Comparison of ENCODE assay signal across 8 mouse cellular contexts in genomic region chr12:3535446-3535845, GRCm38 (mm10). TPM values are rescaled to one million over a fixed set of nuclear protein-coding genes. Genes with fewer than 3 reads are reported as not detected.
DNase-seq lines count a peak whose midpoint lies in the region; TF ChIP-seq lines count a peak whose summit lies in the region.
"Not testable (repeated sequence)": the region's sequence is repeated elsewhere in the genome, so short reads cannot be mapped to it uniquely, and the experiment has no call there.
"Had no signal": no experiment of that assay in that cellular context is flagged by ENCODE, and none has a peak within 500 bp of the region (broad histone marks: within the 10 kb centered on the region; RNA-seq: fewer than 3 reads in every experiment).

No protein-coding gene starts in this region.

- not testable (repeated sequence) for H3K4me3 ChIP-seq in ES-Bruce4 (ENCODE audit: low read depth, low read length); ES-E14 (ENCODE audit: insufficient read depth in 1 of 2, low read depth in 1 of 2, low read length in 2 of 2, poor library complexity in 1 of 2, severe bottlenecking in 1 of 2); heart, embryonic 10.5 days

- in situ Hi-C loops in ES-E14 (cut with MboI; ENCODE audit: low sequenced_read_pairs in 2 of 2, unreplicated experiment in 2 of 2): not testable (repeated sequence)

- not testable (repeated sequence) for H3K36me3 ChIP-seq in ES-Bruce4 (ENCODE audit: control insufficient read depth, insufficient read depth, low read length, poor library complexity, severe bottlenecking); ES-E14 (ENCODE audit: control insufficient read depth, insufficient read depth, low read length, poor library complexity, severe bottlenecking); heart, embryonic 10.5 days

- not testable (repeated sequence) for H3K9ac ChIP-seq in ES-Bruce4 (ENCODE audit: low read depth, poor library complexity, severe bottlenecking); ES-E14 (ENCODE audit: insufficient read depth, low read depth, low read length, poor library complexity, severe bottlenecking)

- DNase-seq in ES-CJ7 (ENCODE audit: low read depth, low spot score) (peak; percentile 62), R1 (ENCODE audit: low read depth, low spot score) (peak; percentile 85), ZHBTc4 (ENCODE audit: low read depth, low spot score) (peak; percentile 62)
- DNase-seq in ES-E14 (ENCODE audit: low read depth, low spot score): not testable (repeated sequence)
- DNase-seq in heart, adult 11 months: peak; percentile 58
- DNase-seq in heart, embryonic 10.5 days (ENCODE audit: low spot score): peak; percentile 39

- not testable (repeated sequence) for H3K27ac ChIP-seq in ES-Bruce4 (ENCODE audit: insufficient read depth, low read length); heart, embryonic 10.5 days
- 0 out of 2 replicates have a peak overlapping the region, but pooled peaks have one; percentile 8 for H3K27ac ChIP-seq in ES-E14 (ENCODE audit: insufficient read depth, low read depth, low read length, poor library complexity, severe bottlenecking)

- H3K4me1 ChIP-seq in ES-Bruce4 (ENCODE audit: control insufficient read depth, insufficient read depth, low read length); ES-E14 (ENCODE audit: control insufficient read depth in 2 of 2, insufficient read depth in 2 of 2, low read length in 2 of 2, poor library complexity in 1 of 2); heart, embryonic 10.5 days: not testable (repeated sequence)

- H3K27me3 ChIP-seq in ES-Bruce4 (ENCODE audit: control insufficient read depth, insufficient read depth, low read length, poor library complexity, severe bottlenecking); heart, embryonic 10.5 days (ENCODE audit: insufficient read depth, poor library complexity, severe bottlenecking): not testable (repeated sequence)

- TF ChIP-seq EP300 in ES-Bruce4 (IDR thresholded peaks at IDR 0.05; ENCODE audit: insufficient read depth, low read depth, low read length): peak; percentile 69; the same call in 1 of the 2 replicates

- 92% methylated on average over 1 of the region's 1 CpGs for WGBS in heart, embryonic 10.5 days

- peaks cover 13% of the 10 kb centered on the region for H3K9me3 ChIP-seq in ES-Bruce4 (replicated peaks; ENCODE audit: control insufficient read depth, insufficient read depth, low read length, poor library complexity, severe bottlenecking)
- not testable (repeated sequence) for H3K9me3 ChIP-seq in ES-E14 (ENCODE audit: control insufficient read depth, insufficient read depth, low read depth, low read length); heart, embryonic 10.5 days

- TF ChIP-seq CTCF in ES-Bruce4 (IDR thresholded peaks at IDR 0.05; ENCODE audit: low read depth, low read length): not testable (repeated sequence)

- not testable (repeated sequence) for TF ChIP-seq POLR2A in ES-Bruce4 (IDR thresholded peaks at IDR 0.05; ENCODE audit: insufficient read depth, low read length)

RNA-seq across cellular contexts. Expression of gene Dtnb, which starts 36.7 kb away (rescaled TPM):
- polyA plus RNA-seq in ES-Bruce4 (2011; ENCODE audit: insufficient read depth, insufficient read length, low read depth, missing spikeins): 56.0 and 62.1 TPM in 2 replicates
- 31.2 and 39.6 TPM in 2 replicates for total RNA-seq in ES-E14 (2012; rRNA removed)
- 20.3 and 28.7 TPM in 2 replicates for polyA plus RNA-seq in heart, embryonic 10.5 days (2016; fragmentation: Nextera tagmentation; extraction: Ambion mirVana)
- polyA plus RNA-seq: G1E had no signal
